Mouse (Mus musculus) cerebellum, adult 2 months (tissue): Measurements from ENCODE around the gene Strip1.

Source experiments
- CTCF ChIP-seq: fragments of 200-500 bp; IDR thresholded peaks from 2 replicates; pipeline ENCODE4 v1.5.1; 2011; ENCODE audit warnings: low read depth, mild to moderate bottlenecking, control low read depth, low read length, moderate library complexity, borderline replicate concordance; ENCODE audit not compliant: insufficient read depth
- POLR2A ChIP-seq: fragments of 200-500 bp; IDR thresholded peaks from 2 replicates; pipeline ENCODE4 v1.6.1; 2011; ENCODE audit warnings: low read length, control low read depth, borderline replicate concordance; ENCODE audit not compliant: insufficient read depth

GRCm38 (mm10) chr3:107670500-107670899, 39.0 kb upstream of the Strip1 start:
- TF ChIP-seq POLR2A (no peak), CTCF (no peak)
